Mouse (Mus musculus): ENCODE measurements around the gene Usp29. TPM values are rescaled to one million over a fixed set of nuclear protein-coding genes. Genes with fewer than 3 reads are reported as not detected.

The Usp29 gene
- total and polyA plus RNA-seq, 2 experiments, result 0.09 TPM; not detected in 1

GRCm38 (mm10) chr7:6919131-6919870 is 188.9 kb downstream of the Usp29 start:
- H3K27ac ChIP-seq (replicated peaks; ENCODE audit: insufficient read depth, low read depth, low read length), result no peak overlapping the region
- no peaks in the 10 kb centered on the region for H3K79me2 ChIP-seq (ENCODE audit: control insufficient read depth, insufficient read depth, low read length)
- H3K36me3 ChIP-seq (ENCODE audit: control insufficient read depth, insufficient read depth, low read length), result no peaks in the 10 kb centered on the region
- 92% methylated on average over 1 of the region's 1 CpGs for WGBS
- no peak overlapping the region for H3K9ac ChIP-seq (ENCODE audit: low read depth, low read length)
- H3K4me3 ChIP-seq (ENCODE audit: insufficient read depth, low read depth, low read length), result no peak overlapping the region
- H3K4me1 ChIP-seq (ENCODE audit: control insufficient read depth, insufficient read depth, low read length), result no peaks in the 10 kb centered on the region
- no peak for DNase-seq (ENCODE audit: extremely low read depth, low read depth, low spot score)
- TF ChIP-seq POLR2A (IDR thresholded peaks at IDR 0.05; ENCODE audit: extremely low read depth, insufficient read depth, low read length) (no peak), CTCF (IDR thresholded peaks at IDR 0.05; ENCODE audit: low read depth, low read length) (no peak)
- H3K27me3 ChIP-seq (ENCODE audit: control insufficient read depth, insufficient read depth, low read length), result no peaks in the 10 kb centered on the region

DNA sequence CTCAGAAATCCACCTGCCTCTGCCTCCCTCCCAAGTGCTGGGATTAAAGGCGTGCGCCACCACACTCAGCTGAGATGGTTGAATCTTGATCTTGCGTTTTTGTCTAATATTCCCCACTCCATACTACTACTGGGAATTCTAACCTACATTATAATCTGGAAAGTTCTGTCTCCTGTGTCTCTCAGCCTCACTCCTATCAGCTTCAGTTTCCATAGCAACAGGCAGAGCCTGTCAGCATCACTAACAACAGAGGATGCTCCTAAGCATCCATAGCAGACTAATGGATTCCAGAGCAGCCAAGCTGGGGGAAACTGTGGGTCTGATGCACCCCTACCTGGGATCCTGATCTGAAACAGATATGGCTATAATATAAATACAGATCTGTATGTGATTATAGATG is 193.1 kb downstream of the Usp29 start:
- DNase-seq (ENCODE audit: extremely low read depth, low read depth, low spot score), result no peak
- H3K36me3 ChIP-seq (ENCODE audit: control insufficient read depth, insufficient read depth, low read length), result no peaks in the 10 kb centered on the region
- no peak overlapping the region for H3K4me3 ChIP-seq (ENCODE audit: insufficient read depth, low read depth, low read length)
- no peak overlapping the region for H3K27ac ChIP-seq (replicated peaks; ENCODE audit: insufficient read depth, low read depth, low read length)
- no peak for TF ChIP-seq CTCF (IDR thresholded peaks at IDR 0.05; ENCODE audit: low read depth, low read length)
- TF ChIP-seq POLR2A (IDR thresholded peaks at IDR 0.05; ENCODE audit: extremely low read depth, insufficient read depth, low read length), result no peak
- WGBS, result 92% methylated on average over 3 of the region's 3 CpGs
- H3K27me3 ChIP-seq (ENCODE audit: control insufficient read depth, insufficient read depth, low read length), result no peaks in the 10 kb centered on the region
- no peaks in the 10 kb centered on the region for H3K4me1 ChIP-seq (ENCODE audit: control insufficient read depth, insufficient read depth, low read length)
- H3K79me2 ChIP-seq (ENCODE audit: control insufficient read depth, insufficient read depth, low read length), result no peaks in the 10 kb centered on the region
- no peak overlapping the region for H3K9ac ChIP-seq (ENCODE audit: low read depth, low read length)

- TF ChIP-seq POLR2A (IDR thresholded peaks at IDR 0.05; ENCODE audit: extremely low read depth, insufficient read depth, low read length) (no peak), CTCF (IDR thresholded peaks at IDR 0.05; ENCODE audit: low read depth, low read length) (no peak)
- H3K79me2 ChIP-seq (ENCODE audit: control insufficient read depth, insufficient read depth, low read length), result no peaks in the 10 kb centered on the region
- no peak overlapping the region for H3K9ac ChIP-seq (ENCODE audit: low read depth, low read length)
- WGBS, result 82% methylated on average over 7 of the region's 7 CpGs
- H3K27me3 ChIP-seq (ENCODE audit: control insufficient read depth, insufficient read depth, low read length), result no peaks in the 10 kb centered on the region
- DNase-seq (ENCODE audit: extremely low read depth, low read depth, low spot score), result no peak
- H3K36me3 ChIP-seq (ENCODE audit: control insufficient read depth, insufficient read depth, low read length), result no peaks in the 10 kb centered on the region
- H3K4me1 ChIP-seq (ENCODE audit: control insufficient read depth, insufficient read depth, low read length), result no peaks in the 10 kb centered on the region
- no peak overlapping the region for H3K4me3 ChIP-seq (ENCODE audit: insufficient read depth, low read depth, low read length)
- H3K27ac ChIP-seq (replicated peaks; ENCODE audit: insufficient read depth, low read depth, low read length), result no peak overlapping the region
These were observed 195.8 kb downstream of the Usp29 start for GRCm38 (mm10) chr7:6925926-6926730.

DNA sequence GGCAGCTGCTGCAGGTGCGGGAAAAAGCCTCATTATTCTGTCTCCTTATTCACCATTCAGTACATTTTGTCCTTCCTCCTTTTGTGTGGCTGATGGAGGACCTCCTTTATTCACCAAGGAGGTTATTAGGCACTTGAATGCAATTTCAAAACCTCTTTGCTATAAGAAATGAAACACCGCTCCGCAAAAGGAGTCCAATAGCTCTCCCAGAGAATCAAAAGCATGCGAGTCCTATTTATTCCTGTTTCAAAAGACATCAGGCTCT is 196.3 kb downstream of the Usp29 start:
- Histone ChIP-seq H3K36me3 (ENCODE audit: control insufficient read depth, insufficient read depth, low read length) (no peaks in the 10 kb centered on the region), H3K27ac (replicated peaks; ENCODE audit: insufficient read depth, low read depth, low read length) (no peak overlapping the region), H3K4me3 (ENCODE audit: insufficient read depth, low read depth, low read length) (no peak overlapping the region), H3K27me3 (ENCODE audit: control insufficient read depth, insufficient read depth, low read length) (no peaks in the 10 kb centered on the region), H3K4me1 (ENCODE audit: control insufficient read depth, insufficient read depth, low read length) (no peaks in the 10 kb centered on the region), H3K9ac (ENCODE audit: low read depth, low read length) (no peak overlapping the region), H3K79me2 (ENCODE audit: control insufficient read depth, insufficient read depth, low read length) (no peaks in the 10 kb centered on the region)
- DNase-seq (ENCODE audit: extremely low read depth, low read depth, low spot score), result no peak
- TF ChIP-seq CTCF (IDR thresholded peaks at IDR 0.05; ENCODE audit: low read depth, low read length), result no peak
- TF ChIP-seq POLR2A (IDR thresholded peaks at IDR 0.05; ENCODE audit: extremely low read depth, insufficient read depth, low read length), result no peak
- WGBS, result 87% methylated on average over 4 of the region's 4 CpGs

DNA sequence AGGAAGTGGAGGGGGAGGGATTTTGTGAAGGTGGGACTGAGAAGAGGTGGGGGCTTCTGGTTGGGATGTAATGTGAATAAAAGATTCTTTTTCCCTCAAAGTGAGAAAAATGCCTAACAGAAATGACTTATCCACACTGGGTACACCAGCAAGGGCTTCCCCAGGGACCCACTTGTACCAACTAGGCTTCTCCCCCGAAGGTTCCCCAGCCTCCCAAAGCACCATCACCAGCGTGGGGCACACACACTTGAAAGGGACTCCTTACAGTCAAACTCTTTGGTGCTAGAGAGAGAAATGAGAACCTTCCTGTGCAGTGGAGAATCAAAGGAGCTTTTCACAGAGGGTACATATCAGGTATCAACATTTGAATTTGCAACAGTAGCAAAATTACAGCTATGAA is 198.9 kb downstream of the Usp29 start:
- Histone ChIP-seq H3K4me3 (ENCODE audit: insufficient read depth, low read depth, low read length) (no peak overlapping the region), H3K9ac (ENCODE audit: low read depth, low read length) (no peak overlapping the region), H3K4me1 (ENCODE audit: control insufficient read depth, insufficient read depth, low read length) (no peaks in the 10 kb centered on the region), H3K27ac (replicated peaks; ENCODE audit: insufficient read depth, low read depth, low read length) (no peak overlapping the region), H3K36me3 (ENCODE audit: control insufficient read depth, insufficient read depth, low read length) (no peaks in the 10 kb centered on the region), H3K79me2 (ENCODE audit: control insufficient read depth, insufficient read depth, low read length) (no peaks in the 10 kb centered on the region), H3K27me3 (ENCODE audit: control insufficient read depth, insufficient read depth, low read length) (no peaks in the 10 kb centered on the region)
- TF ChIP-seq CTCF (IDR thresholded peaks at IDR 0.05; ENCODE audit: low read depth, low read length) (no peak), POLR2A (IDR thresholded peaks at IDR 0.05; ENCODE audit: extremely low read depth, insufficient read depth, low read length) (no peak)
- WGBS, result 73% methylated on average over 2 of the region's 2 CpGs
- DNase-seq (ENCODE audit: extremely low read depth, low read depth, low spot score), result no peak

GRCm38 (mm10) chr7:6934741-6935140 is 204.4 kb downstream of the Usp29 start:
- H3K27me3 ChIP-seq (ENCODE audit: control insufficient read depth, insufficient read depth, low read length), result no peaks in the 10 kb centered on the region
- no peak overlapping the region for H3K27ac ChIP-seq (replicated peaks; ENCODE audit: insufficient read depth, low read depth, low read length)
- no peak overlapping the region for H3K9ac ChIP-seq (ENCODE audit: low read depth, low read length)
- no peak for TF ChIP-seq POLR2A (IDR thresholded peaks at IDR 0.05; ENCODE audit: extremely low read depth, insufficient read depth, low read length)
- no peak for TF ChIP-seq CTCF (IDR thresholded peaks at IDR 0.05; ENCODE audit: low read depth, low read length)
- WGBS, result 16% methylated on average over 5 of the region's 5 CpGs
- H3K4me1 ChIP-seq (ENCODE audit: control insufficient read depth, insufficient read depth, low read length), result no peaks in the 10 kb centered on the region
- no peaks in the 10 kb centered on the region for H3K79me2 ChIP-seq (ENCODE audit: control insufficient read depth, insufficient read depth, low read length)
- H3K36me3 ChIP-seq (ENCODE audit: control insufficient read depth, insufficient read depth, low read length), result no peaks in the 10 kb centered on the region
- DNase-seq (ENCODE audit: extremely low read depth, low read depth, low spot score), result no peak
- H3K4me3 ChIP-seq (ENCODE audit: insufficient read depth, low read depth, low read length), result no peak overlapping the region
